Mouse (Mus musculus) right cerebral cortex, adult 2 months (tissue): ENCODE measurements at regions not wholly inside any gene's neighbourhood (a gene's known extent, or its start where the extent isn't known, plus 50 kb on each side); places are given as distances from the start of the nearest gene placed in this dataset.

Source experiments
- DNase-seq, 2 experiments: peaks; one replicate each; pipeline ENCODE4 v3.0.0; 2021 to 2022; ENCODE audit warnings: low spot score in 2 of 2

DNA sequence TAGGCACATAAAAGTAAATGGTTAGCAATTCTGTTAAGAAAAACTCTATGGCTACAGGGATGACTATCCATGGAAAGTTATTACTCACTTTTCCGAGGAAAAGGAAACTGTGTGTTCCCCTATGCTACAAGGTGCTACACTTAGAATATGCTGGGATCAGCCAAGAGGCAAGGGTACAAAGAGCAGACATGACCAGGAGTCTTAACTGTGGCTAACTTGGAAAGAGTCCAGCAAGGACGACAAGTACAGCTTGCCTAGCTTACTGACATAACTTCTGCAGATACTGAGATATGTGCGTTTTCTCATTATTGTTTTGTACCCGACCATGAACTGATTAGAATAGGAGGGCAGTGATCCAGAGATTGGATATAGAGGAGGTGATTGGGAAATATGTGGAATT is 296.4 kb downstream of the Gm16223 start:
- DNase-seq: no peak

DNA sequence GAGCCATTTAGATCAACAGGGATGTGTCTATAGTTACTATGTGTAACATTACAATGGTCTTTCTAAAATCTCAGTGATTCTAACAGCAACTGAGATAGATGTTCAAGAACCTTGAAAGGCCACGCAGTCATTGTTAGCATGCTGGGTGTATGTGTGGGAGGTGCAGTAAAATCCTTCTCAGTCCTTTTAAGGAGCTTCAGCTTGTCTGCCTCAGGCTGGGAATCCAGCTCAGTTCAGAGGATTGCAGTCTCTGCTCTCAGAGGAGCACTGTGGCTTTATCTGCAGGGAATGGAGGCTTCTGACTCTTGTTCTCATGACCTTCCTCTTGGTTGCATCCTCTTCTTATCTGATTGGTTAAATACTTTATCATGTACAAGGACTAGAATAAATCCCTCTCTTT is 320.2 kb downstream of the Gm16223 start:
- peak; percentile 11 to 13 for DNase-seq

DNA sequence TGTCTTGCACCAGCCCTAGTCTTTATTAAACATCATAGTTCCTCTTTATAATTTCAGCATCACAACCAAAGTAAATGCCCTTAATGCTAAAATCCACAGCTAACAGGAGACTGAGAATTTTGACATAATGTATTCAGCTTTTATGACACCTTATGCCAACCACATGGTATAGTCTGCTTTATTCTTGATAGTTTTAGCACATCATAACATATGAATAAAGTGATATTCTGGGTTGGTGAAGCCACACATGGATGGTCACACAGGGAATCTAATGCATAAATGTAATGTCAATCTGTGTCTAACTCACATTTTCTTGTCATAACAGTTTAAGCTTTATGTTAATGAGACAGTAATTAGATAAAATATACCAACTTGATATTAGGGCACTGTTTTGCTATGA is 328.9 kb downstream of the Gm16223 start:
- DNase-seq: no peak

DNA sequence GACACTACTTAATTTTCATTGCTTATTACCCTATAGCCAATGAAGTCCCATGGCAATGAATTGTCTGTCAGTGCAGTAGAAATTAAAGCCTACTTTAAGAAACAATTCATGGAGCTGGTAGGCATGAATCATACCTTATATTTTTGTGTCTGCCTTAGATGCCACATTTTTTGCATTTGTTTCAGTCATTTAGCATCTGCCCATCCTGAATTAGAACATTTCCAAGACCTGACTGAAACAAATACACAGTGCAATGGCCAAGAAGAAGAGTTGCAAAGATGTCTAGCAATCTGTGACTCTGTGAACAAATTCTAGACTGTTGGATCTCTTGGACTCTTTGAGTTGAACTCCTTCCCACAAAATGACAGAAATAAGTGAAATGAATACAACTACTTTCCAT is 342.2 kb downstream of the Gm16223 start:
- no peak for DNase-seq

DNA sequence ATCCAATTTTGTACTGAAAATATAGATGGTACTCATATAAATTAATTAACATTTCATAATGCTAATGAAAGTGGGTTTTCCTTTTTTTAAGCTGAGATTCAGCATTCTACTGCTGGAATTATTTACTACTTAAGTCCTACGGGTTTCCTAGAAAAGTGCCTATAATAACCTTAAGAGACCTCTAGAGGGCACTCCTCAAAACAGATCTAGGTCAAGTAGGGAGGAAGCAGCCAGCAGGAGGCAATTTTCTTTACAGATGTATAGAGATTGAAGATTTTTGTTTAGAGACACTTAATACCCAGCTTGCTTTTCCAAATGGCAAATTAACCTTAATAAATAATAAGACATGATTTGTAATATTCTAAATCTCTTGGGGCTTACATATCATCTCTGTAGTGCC is 344.5 kb downstream of the Gm16223 start:
- DNase-seq: no peak

DNA sequence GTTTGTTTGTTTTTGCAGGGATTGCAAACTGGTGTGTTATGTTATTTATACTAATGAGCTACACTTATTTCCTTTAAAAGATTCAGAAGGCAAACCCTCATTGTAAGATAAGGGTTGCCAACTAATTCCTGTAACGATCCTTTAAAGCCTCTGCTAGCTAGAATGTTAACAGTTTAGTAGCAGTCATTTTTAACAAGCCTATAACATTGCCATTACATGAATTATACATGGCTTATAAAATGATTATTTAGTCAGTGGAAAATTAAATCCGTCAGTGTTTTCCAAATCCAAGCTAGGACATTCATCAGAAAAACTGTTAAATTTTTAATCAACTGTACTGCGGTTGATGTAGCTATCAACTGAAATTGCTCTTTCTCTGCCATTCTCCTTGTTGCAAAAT is 358.1 kb downstream of the Gm16223 start:
- no peak for DNase-seq

DNA sequence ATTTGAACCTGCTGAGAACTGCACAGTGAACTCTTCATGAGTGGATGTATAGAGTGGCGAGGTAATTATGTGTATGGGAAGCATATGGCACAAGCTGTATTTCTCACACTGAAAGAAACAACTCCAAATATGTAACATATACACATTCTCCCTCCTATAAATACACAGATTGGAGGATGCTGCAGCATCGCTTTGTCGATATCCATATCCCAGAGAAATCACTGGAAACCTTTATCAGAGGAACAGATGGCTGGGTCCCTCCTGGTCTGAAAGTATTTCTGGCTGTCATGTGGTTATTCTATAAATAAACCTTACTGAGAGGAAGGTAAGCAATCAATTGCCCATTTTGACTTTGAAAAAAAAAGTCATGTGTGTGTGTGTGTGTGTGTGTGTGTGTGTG is 365.4 kb downstream of the Gm16223 start:
- DNase-seq: no peak

DNA sequence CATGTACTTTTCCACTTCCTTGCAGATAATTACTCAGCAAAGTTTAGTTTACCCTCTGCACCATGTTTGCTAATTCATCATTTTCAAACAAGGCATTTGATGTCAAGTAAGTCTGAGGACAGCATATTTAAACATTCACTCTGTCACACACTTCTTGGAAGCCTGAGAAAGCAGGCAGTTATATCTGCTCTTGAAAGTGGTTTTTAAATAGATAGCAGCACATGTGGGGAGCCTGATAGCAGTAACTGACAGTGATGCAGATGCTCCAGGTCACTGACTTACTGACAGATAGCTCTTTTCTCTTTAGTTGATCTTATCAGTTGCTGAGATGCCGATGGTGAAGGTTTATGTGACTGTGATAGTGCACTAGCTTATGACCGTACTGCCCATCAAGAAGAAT is 380.9 kb downstream of the Gm16223 start:
- no peak for DNase-seq

DNA sequence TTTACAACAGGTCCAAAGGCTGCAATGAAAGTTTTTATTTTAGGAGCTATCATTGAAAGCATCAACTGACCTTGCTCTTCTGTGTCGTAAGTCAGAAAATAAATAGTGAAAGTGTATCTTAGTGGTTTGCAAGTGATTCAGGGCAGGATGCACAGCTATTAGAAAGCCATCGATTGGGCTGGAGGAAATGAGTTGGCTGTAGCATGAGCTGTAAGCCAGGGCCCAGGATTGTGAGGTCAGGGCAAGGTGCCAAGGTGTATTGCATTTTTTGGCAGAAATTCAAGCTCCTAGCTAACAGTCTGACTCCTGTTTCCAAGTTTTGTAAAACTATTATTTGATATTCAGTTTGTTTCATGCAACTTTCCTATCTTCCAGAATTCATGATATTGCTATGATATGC is 381.8 kb downstream of the Gm16223 start:
- DNase-seq: no peak

DNA sequence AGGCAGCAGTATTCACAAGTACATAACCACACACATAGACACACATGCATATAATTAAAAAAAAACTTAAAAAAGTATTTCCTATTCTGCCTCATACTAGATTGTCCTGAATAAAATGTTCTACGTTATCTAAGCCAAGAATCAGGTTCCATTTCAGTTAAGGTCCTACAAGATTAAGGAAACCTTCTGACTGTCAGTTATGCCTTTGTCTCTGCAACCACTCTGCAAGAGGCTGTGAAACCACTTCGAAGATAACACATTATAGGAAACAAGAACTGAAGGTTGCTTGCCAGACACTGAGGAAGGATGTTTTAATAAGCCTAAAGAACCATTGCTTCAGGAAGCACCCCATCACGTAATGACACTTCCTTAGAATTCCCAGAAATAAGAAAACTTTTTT is 385.9 kb downstream of the Gm16223 start:
- no peak for DNase-seq

DNA sequence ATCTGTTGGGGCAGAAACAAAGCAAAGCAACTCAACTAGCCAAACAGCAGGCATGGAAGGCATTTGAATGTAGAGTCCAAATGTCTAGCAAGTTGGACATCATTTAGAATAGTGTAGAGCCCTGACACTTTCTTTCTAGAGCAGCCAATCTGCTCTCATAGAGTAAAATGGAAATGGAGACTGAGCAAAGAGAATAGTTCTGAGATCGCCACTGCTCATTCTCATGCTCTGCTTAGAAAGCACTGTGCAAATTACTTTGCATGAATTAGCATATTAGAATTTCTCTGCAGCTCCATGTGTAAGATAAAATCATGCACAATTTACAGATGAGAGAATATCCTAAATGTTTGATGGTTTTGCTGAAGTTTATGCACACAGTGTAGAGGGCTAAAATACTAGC is 393.4 kb downstream of the Gm16223 start:
- no peak for DNase-seq

DNA sequence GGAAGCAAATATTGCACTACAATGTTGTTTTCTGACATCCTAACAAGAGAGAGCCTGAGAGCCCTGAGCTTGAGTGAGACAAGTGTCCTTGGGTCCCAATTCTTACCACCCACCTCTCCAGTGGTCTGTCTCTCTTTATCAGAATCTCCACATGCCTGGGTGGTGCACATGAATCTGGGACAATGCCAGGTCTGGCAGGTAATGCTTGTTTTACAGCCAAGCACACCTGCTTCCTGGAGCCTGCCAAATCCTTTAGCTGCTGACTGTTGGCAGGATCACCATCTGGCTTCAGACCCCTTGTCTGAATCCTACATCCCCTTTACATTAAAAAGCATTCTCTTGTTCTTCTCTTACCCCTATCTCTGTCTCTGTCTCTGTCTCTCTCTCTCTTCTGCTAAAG is 397.1 kb downstream of the Gm16223 start:
- DNase-seq: no peak

DNA sequence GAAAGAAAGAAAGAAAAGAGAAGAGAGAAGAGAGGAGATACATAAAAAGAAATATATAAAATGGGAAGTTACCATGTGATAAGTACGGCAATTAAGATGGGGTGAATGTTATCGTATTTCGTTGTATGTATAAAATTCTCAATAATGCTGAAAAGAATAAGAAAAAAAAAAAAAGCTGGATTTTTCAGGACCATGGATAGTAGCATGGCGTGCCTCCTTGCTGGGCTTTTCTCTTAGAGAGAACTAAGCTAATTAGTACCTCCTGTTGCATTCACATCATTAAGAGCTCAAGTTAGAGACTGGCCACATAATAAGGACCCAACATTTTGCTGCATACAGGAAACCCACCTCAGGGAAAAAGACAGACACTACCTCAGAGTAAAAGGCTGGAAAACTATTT is 405.7 kb downstream of the Gm16223 start:
- no peak for DNase-seq

DNA sequence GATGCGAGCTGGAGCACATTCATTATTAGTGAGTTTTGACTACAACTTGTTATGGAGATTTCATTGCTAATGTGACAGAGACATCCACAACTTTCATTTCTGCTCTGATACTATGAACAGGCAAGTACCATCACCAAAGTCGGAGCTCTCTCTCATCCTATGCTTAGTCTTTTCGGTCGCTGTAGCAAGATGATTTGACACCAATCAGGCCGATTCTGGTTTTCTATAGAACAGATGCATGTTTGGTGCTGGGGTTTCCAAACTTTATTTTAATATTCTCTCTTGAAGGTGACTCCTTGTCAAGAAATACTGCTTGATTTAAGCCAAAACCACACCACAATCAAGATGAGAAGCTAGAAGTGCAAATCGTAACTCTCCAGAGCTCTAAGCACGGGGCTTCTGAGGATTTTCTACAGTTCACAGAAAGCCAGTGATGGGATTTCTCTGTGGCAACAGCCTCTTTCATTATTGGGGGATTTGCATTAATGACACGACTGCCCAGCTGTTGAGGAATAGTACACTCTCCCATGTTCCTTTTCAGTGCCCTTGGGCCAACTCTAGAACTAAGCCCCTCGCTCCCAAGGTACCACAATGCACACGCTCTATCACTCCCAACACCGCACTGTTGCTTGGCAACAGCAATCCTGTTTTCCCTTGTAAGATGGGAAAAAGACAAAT is 434.5 kb downstream of the Gm16223 start:
- no peak for DNase-seq

DNA sequence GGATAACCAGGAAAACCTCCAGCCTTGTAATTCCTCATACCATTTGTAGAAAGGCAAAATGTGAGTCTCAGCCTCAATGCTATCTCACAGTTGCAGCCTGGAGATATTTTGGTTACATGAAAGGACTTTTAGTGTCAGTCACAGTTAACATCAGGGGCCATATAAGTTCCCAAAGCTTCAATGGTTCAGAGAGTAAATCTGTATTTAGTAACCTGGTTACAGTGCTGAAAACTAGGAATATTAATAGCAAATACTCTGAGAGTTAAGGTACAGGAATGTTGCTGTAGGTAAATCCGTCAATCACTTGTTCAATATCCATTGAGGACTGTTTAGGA is 435.0 kb downstream of the Gm16223 start:
- DNase-seq: no peak

DNA sequence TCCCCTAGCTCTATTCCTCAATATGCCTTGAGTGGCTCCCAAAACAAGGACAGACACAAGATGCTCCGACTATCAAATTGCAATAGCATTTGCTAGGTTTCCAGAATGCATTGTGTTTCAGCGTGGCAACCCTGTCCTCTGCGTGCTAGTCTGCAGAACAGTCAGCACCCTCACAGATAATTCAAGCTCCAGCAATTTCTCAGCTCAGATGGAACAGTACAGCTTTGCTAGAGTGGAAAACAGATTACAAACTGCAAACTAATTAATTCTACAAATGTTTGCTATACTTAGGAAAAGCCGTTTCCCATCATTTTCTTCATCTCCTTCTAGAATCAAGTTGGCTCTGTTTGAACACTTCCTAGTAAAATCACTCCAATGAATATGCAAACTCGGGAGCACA is 441.4 kb downstream of the Gm16223 start:
- DNase-seq: no peak

DNA sequence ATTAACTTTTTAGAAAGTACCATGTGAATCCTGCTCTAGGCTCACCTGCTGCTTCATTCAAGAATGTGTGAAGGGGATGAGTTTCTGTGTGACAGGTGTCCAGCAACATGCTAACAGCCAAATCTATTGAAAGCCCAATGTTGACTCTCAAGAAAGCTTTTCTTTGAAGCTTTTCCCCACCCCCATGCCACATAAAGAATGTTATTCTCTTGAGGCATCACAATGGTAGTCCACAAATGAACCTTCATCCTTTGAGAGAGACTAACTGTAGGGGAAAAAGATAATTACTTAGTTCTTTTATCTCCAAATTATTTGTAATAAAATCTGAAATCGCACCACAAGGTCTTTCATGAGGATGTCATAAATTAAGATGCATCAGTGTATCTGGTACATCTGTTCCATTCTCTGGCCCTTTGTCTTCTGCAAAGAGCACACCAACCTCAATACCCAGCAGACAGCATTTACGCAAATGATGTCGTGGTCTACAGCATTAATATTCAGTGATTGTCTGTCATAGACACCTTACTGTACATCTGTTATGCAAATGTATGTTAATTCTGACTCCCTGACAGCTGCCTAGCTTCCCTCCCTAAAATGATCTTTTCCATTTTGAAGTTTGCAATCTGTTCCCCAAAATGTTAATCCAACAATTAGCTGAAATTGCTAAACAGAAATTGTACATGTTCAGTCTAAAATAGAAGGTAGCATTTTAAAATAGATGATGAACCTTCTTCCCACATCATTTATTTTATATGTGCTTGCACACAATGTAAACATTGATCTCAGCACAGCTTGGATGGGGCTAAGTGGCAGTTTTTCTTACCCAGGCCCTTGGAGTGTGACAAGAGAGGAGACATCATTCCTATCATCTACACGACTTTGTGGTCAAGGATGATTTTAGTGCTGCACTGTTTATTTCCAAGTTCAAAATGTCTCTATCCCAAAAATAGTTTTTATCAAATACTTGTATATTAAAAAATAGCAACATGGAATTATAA is 455.7 kb downstream of the Gm16223 start:
- no peak for DNase-seq

DNA sequence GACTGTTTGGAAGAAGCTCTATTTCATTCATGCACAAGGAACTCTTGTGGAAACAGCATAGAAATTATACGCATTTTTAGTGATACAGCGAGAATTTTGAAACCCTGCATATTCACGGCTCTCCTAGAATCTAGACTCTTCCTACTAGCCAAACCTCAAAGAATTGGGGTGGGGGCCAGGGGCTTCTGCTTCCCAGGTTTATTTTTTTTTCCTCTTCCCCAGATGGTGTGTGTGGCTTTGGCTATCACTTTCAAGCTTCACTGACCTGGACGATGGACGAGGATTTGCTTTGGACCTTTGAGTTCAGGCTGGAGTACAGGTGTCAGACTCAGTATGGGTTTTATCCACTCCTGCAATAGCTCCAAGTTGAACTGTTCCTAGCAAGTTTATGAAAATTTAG is 457.7 kb downstream of the Gm16223 start:
- no peak for DNase-seq

DNA sequence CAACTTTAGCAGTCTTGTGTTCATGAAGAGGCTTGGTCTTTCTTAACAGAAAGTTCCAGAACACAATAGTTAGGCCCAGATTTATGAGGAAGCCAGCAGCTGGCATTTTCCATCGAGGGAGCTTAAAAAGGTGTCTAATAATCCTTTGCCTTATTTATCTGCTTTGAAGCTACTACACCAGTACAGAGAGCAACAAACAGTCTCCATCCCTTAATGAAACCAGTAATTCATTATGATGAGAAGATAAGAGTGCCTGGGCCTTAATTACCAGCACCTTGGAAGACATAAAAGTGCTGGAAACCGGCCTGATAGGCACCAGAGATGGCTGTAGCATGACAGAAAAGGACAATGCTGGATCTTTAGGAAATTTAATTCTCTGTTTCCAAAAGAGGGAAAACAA is 492.8 kb downstream of the Gm16223 start:
- DNase-seq: no peak

DNA sequence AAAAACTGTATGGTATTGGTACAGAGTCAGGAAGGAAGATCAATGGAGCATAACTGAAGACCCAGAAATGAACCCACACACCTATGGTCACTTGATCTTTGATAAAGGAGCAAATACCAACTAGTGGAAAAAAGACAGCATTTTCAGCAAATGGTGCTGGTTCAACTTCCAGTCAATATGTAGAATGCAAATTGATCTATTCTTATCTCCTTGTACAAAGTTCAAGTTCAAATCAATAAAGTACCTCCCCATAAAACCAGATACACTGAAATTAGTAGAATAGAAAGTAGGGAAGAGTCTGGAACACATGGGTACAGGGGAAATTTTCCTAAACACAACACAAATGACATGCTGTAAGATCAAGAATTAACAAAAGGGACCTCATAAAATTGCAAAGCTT is 495.6 kb downstream of the Gm16223 start:
- DNase-seq: no peak

DNA sequence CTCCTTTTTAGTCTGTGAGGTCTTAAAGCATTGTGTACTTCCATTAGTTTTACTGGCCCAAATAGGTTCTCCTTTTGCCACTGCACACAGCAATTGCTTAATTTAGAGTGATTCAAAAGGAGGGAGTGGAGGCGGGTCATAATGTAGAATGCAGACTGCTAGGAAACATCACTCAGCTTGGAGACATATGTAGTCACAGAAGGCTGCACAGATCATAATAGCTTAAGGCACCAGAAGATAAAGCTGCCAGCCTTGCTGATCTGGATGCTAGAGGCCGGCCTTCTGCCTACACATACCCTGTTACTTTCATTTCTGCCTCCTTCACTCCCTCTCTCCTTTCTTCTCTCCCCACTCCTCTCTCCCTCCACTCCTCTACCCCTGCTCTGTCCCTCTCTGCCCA is 508.2 kb downstream of the Gm16223 start:
- DNase-seq: no peak

DNA sequence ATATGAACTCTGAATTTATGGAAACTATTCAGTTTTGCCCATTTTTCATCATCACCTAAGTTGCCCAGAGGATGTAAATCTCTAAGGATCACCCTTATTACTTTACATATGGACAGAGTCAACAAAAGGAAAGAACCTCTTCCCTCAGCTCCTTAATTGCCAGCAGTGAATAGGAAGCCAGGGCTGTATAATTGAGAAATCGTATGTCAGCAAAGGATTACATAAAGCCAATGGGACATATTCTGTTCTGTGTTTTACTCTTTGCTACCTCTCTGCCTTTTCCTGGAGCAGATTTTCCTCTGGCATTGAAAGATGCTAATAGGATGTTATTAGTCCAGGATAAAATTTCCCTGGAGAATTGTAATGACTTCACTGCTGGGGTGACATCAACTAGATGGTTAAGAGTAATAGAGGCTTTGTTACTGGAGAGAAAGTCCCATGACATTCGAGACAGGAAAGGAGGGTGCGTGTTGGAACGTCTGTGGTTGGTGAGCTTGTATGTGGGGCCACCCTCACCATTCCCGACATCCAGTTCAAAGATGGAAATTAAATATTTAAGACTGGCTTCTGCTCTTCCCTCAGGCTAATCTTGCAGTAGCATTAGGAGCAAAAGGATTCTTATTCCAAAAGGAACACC is 510.6 kb downstream of the Gm16223 start:
- no peak for DNase-seq

DNA sequence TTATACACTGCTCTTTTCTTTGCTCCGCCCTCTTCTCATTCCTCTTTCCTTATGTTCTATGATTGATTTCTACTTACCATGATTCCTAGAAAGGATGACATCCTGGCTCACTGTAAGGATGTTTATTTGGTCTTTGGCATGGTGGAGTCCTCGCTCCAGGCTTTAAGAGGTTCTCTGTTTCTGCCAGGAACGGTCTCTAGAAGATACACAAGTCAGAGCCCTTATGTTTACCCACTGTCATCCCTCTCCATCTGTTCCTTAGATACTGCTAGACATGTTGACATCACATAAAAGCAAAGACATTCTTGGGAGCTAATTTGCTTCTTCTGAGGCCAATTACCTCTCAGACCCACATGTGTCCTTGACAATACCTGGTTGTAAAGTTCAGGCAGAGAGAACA is 552.9 kb downstream of the Gm16223 start:
- DNase-seq: no peak
